Mouse (Mus musculus) heart, postnatal 0 days (tissue): ENCODE data around the gene Phospho2. TPM values are rescaled to one million over a fixed set of nuclear protein-coding genes. Genes with fewer than 3 reads are reported as not detected.

ENCODE experiments used
- ATAC-seq: fragments of 200-750 bp; cut with Nextera tagmentation; 2 replicates; pipeline ENCODE4 v1.8.0; 2017; ENCODE audit warnings: low read depth, moderate number of reproducible peaks, moderate library complexity; ENCODE audit not compliant: insufficient read depth
- DNase-seq: peaks from one replicate; pipeline ENCODE4 v3.0.0-alpha.2; 2016; ENCODE audit warnings: low spot score
- H3K27ac ChIP-seq: fragments of 300-500 bp; sonication (generic); 2 replicates; pipeline ENCODE4 v1.5.1; 2014; ENCODE audit warnings: low read depth, mild to moderate bottlenecking
- H3K27me3 ChIP-seq: fragments of 300-500 bp; sonication (generic); 2 replicates; pipeline ENCODE4 v1.6.1; 2014; ENCODE audit warnings: low read length, mixed read lengths; ENCODE audit not compliant: control insufficient read depth, insufficient read depth
- H3K36me3 ChIP-seq: fragments of 300-500 bp; sonication (generic); replicated peaks from 2 replicates; pipeline ENCODE4 v1.6.1; 2014; ENCODE audit warnings: low read length, mixed read lengths; ENCODE audit not compliant: control insufficient read depth, insufficient read depth
- H3K4me1 ChIP-seq: fragments of 300-500 bp; sonication (generic); 2 replicates; pipeline ENCODE4 v1.6.1; 2014; ENCODE audit warnings: antibody characterized with exemption; ENCODE audit not compliant: control insufficient read depth, insufficient read depth
- H3K4me2 ChIP-seq: fragments of 300-500 bp; sonication (generic); 2 replicates; pipeline ENCODE4 v1.6.1; 2014; ENCODE audit warnings: low read depth, mild to moderate bottlenecking, low read length, moderate library complexity
- H3K4me3 ChIP-seq: fragments of 300-500 bp; sonication (generic); 2 replicates; pipeline ENCODE4 v1.5.1; 2014; ENCODE audit warnings: low read depth, low read length
- H3K9ac ChIP-seq: fragments of 300-500 bp; sonication (generic); replicated peaks from 2 replicates; pipeline ENCODE4 v1.6.1; 2014; ENCODE audit warnings: low read depth, low read length, mixed read lengths
- H3K9me3 ChIP-seq: fragments of 300-500 bp; sonication (generic); replicated peaks from 2 replicates; pipeline ENCODE4 v1.6.1; 2016; ENCODE audit warnings: low read length; ENCODE audit not compliant: control insufficient read depth
- CTCF ChIP-seq: IDR thresholded peaks from 2 replicates; pipeline ENCODE4 v1.5.1; 2016; ENCODE audit warnings: antibody characterized with exemption, control low read depth, low read depth
- EP300 ChIP-seq: IDR thresholded peaks from 2 replicates; pipeline ENCODE4 v1.6.1; 2016; ENCODE audit warnings: antibody characterized with exemption, low read depth
- WGBS: fragments of 180-500 bp; shearing (Covaris S2); extraction: QIAGEN DNeasy Blood & Tissue Kit; methylation state at CpG from one replicate; pipeline ENCODE4 v1.1.7; 2014; 5-methylcytosine and 5-hydroxymethylcytosine counted together
- polyA plus RNA-seq: library from polyadenylated mRNA; unstranded; fragments of >200 nt; fragmentation: Nextera tagmentation; extraction: Ambion mirVana; gene quantifications from 2 replicates; pipeline ENCODE4 v1.2.1, GENCODE M21; 2015
- total RNA-seq: library from RNA; depleted of rRNA; stranded (reverse); fragments of >200 nt; gene quantifications from 2 replicates; pipeline ENCODE4 v1.2.3, GENCODE M21; 2014; ENCODE audit warnings: low replicate concordance

Phospho2 gene
- total and polyA plus RNA-seq, 2 experiments from 2014 or later = 8.8 to 27.1 TPM

DNA sequence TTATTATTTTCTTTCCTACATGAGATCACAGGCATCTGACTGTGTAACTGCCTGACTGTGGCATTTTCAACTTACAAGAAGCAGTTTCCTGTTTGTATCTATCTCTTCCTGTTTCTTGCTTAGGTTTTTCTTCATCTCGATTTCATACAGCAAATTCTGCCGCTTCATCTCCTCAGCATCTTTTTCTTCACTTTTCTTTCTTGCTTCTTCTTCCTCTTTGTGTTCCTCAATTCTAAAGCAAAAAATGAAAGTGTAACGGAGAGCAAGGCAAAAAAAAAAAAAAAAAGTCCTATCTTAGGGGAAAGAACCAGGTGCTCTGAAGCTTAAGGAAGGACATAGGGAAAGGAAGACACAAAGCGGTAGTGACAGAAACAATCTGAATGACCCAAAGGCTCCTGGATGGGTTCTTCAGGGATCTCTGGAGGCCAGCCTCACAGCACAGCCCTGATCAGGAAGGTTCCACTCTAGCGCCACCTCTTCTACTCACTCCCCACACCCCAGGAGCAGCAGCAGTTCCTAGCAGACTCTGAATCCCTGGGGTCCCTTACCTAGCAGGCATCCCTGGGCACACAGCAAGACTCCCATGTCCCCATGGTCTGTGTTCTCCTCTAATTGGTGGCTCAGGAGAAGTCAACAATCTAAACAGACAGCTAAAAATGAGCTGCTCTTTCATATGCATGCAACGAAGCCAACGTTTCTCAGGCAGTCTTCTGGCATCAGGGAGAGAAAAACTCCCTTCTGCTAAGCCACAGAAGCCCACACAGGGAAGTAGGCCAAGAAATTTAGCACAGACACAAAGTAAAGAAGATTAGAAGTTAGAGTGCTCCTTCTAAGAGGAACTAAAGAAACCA lies 11.2 kb upstream of the Phospho2 start:
- H3K4me2 ChIP-seq = no peak overlapping the region
- no peak overlapping the region for H3K4me3 ChIP-seq
- no peak overlapping the region for H3K9ac ChIP-seq
- DNase-seq = no peak
- H3K9me3 ChIP-seq = no peaks in the 10 kb centered on the region
- TF ChIP-seq EP300 (no peak), CTCF (no peak)
- ATAC-seq = no peak
- no peaks in the 10 kb centered on the region for H3K4me1 ChIP-seq
- H3K27ac ChIP-seq = peak overlapping the region; percentile 54; the same call in 1 of the 2 replicates
- 59% methylated on average over 7 of the region's 7 CpGs for WGBS
- no peaks in the 10 kb centered on the region for H3K27me3 ChIP-seq
- H3K36me3 ChIP-seq = peaks cover 15% of the 10 kb centered on the region

DNA sequence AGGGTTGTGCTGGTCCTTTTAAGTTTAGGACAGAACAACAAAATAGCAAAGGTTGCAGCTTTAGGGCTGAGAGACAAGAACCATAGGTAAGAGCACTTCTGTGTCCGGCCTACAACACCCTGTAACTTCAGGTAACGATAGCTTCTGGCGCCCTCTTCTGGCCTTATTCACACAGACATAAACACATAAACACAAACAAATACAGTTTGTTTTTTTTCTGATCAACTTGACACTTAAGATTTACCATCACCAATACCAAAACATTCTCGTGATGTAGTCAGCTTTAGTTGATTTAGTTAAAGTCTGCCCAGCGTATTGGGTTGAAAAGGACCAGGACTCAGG lies 10.6 kb upstream of the Phospho2 start:
- Histone ChIP-seq H3K9ac (no peak overlapping the region), H3K4me1 (no peaks in the 10 kb centered on the region), H3K27me3 (no peaks in the 10 kb centered on the region), H3K4me3 (no peak overlapping the region), H3K9me3 (no peaks in the 10 kb centered on the region), H3K4me2 (no peak overlapping the region), H3K27ac (no peak overlapping the region), H3K36me3 (peaks cover 15% of the 10 kb centered on the region)
- DNase-seq = no peak
- peak; percentile 31 for TF ChIP-seq CTCF
- no peak for TF ChIP-seq EP300
- WGBS = 40% methylated on average over 5 of the region's 5 CpGs
- ATAC-seq = no peak

DNA sequence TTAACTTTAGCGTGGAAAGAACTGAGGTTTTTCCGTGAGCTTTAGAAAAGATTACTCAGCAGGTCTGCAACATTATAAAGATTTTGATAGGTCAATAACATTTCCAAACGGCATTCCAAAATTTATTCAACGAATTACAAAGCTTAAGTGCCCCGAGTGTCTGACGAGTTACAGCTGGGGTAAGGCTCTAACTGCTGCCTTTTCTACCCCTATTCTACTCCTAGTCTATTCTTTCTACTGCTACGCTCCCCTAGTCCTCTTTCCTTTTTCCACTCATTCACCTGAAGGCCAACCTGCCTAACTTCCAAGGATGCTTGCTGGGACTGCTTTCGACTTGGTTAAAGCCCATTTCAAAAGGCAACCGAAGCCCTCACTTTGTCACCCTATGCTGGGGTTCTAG lies 449 bp upstream of the Phospho2 start:
- 23% methylated on average over 9 of the region's 9 CpGs for WGBS
- no peak for TF ChIP-seq CTCF
- TF ChIP-seq EP300 = no peak
- Histone ChIP-seq H3K4me1 (0 out of 2 replicates have a peak, but pooled peaks cover 3% of the 10 kb centered on the region), H3K4me3 (peak overlapping the region; percentile 78), H3K9me3 (no peaks in the 10 kb centered on the region), H3K27ac (peak overlapping the region; percentile 91), H3K36me3 (peaks cover 19% of the 10 kb centered on the region), H3K27me3 (no peaks in the 10 kb centered on the region), H3K4me2 (peak overlapping the region; percentile 86), H3K9ac (peak overlapping the region; percentile 67)
- DNase-seq (no peak), ATAC-seq (peak; percentile 2; the same call in 1 of the 2 replicates)

DNA sequence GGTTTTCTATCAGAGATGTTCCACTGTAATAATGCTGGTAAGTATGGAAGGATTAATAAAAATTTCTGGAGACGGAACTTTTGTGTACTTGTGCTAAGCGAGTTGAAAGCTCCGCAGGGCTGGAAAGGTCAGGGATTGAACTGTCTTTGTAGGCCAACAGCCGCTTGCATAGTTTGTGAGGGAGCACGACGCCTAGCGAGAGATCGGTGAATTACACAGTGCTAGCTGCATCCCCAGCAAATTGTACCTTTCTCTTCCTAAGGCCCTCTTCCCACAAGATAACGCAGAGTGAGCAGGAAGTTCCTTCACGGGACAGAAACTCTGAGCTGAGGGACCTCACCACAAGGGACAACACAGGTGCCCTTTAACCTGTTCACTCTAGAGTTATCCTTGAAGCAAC lies 862 bp downstream of the Phospho2 start:
- no peaks in the 10 kb centered on the region for H3K27me3 ChIP-seq
- DNase-seq (peak; percentile 80), ATAC-seq (0 out of 2 replicates have a peak, but pooled peaks have one; percentile 30)
- H3K27ac ChIP-seq = peak overlapping the region; percentile 91
- H3K9ac ChIP-seq = peak overlapping the region; percentile 67; the same call in 1 of the 2 replicates
- WGBS = 1% methylated on average over 10 of the region's 10 CpGs
- peak overlapping the region; percentile 86 for H3K4me2 ChIP-seq
- H3K9me3 ChIP-seq = no peaks in the 10 kb centered on the region
- peaks cover 22% of the 10 kb centered on the region for H3K36me3 ChIP-seq
- H3K4me1 ChIP-seq = 0 out of 2 replicates have a peak, but pooled peaks cover 3% of the 10 kb centered on the region
- TF ChIP-seq CTCF = peak; percentile 77
- TF ChIP-seq EP300 = no peak
- peak overlapping the region; percentile 78 for H3K4me3 ChIP-seq

DNA sequence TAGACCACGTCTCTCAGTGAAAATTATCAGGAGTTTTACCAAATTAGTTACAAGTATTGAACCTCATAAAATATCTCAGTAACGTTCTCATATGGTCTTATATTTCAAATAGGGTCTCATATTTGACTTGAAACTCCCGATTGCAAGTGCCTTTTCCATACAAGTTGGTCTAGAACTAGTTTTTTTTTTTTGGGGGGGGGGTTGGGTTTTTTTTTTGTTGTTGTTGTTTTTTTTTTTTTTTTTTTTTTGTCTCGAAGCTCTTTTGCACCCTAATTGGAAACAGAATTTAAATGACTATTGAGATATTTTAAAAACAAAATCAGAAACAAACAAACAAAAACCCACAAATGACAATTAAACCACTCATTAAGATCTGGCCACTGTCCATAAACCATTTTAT lies 1.3 kb downstream of the Phospho2 start:
- WGBS = 72% methylated on average over 4 of the region's 4 CpGs
- Histone ChIP-seq H3K4me1 (0 out of 2 replicates have a peak, but pooled peaks cover 3% of the 10 kb centered on the region), H3K27me3 (no peaks in the 10 kb centered on the region), H3K27ac (no peak overlapping the region), H3K36me3 (peaks cover 27% of the 10 kb centered on the region), H3K4me3 (peak overlapping the region; percentile 78; the same call in 1 of the 2 replicates), H3K9ac (no peak overlapping the region), H3K9me3 (no peaks in the 10 kb centered on the region), H3K4me2 (peak overlapping the region; percentile 86; the same call in 1 of the 2 replicates)
- TF ChIP-seq EP300 = no peak
- TF ChIP-seq CTCF = no peak
- no peak for ATAC-seq
- DNase-seq = no peak
